Mouse (Mus musculus) midbrain, embryonic 10.5 days (tissue): ENCODE measurements around the gene Sstr2. TPM values are rescaled to one million over a fixed set of nuclear protein-coding genes. Genes with fewer than 3 reads are reported as not detected.

Source experiments
- DNase-seq: peaks from one replicate; pipeline ENCODE4 v3.0.0-alpha.2; 2017; ENCODE audit warnings: low spot score
- H3K27ac ChIP-seq: fragments of 300-500 bp; sonication (generic); replicated peaks from 2 replicates; pipeline ENCODE4 v1.5.1; 2016; ENCODE audit warnings: mild to moderate bottlenecking
- H3K27me3 ChIP-seq: fragments of 300-500 bp; sonication (generic); 2 replicates; pipeline ENCODE4 v1.6.1; 2016; ENCODE audit warnings: low read depth, mild to moderate bottlenecking; ENCODE audit not compliant: poor library complexity, severe bottlenecking
- H3K36me3 ChIP-seq: fragments of 300-500 bp; sonication (generic); 2 replicates; pipeline ENCODE4 v1.6.1; 2016; ENCODE audit warnings: mild to moderate bottlenecking, moderate library complexity
- H3K4me1 ChIP-seq: fragments of 300-500 bp; sonication (generic); 2 replicates; pipeline ENCODE4 v1.6.1; 2016
- H3K4me3 ChIP-seq: fragments of 300-500 bp; sonication (generic); 2 replicates; pipeline ENCODE4 v1.5.1; 2016; ENCODE audit warnings: mild to moderate bottlenecking, moderate library complexity
- H3K9me3 ChIP-seq: fragments of 300-500 bp; sonication (generic); replicated peaks from 2 replicates; pipeline ENCODE4 v1.6.1; 2016; ENCODE audit warnings: mild to moderate bottlenecking
- WGBS: fragments of 180-500 bp; shearing (Covaris S2); methylation state at CpG from one replicate; pipeline ENCODE4 v1.1.7; 2016; 5-methylcytosine and 5-hydroxymethylcytosine counted together
- polyA plus RNA-seq: library from polyadenylated mRNA; unstranded; fragments of >200 nt; fragmentation: Nextera tagmentation; extraction: Ambion mirVana; gene quantifications from 2 replicates; pipeline ENCODE4 v1.2.1, GENCODE M21; 2016

Gene Sstr2
- 5.3 and 8.7 TPM in 2 replicates for polyA plus RNA-seq

- H3K9me3 ChIP-seq = no peaks in the 10 kb centered on the region
- under 1% methylated on average over 54 of the region's 54 CpGs for WGBS
Observed at GRCm38 (mm10) chr11:113618672-113619419, at the start of gene Sstr2. Sstr2 (plus strand) TSS chr11:113619342.

DNA sequence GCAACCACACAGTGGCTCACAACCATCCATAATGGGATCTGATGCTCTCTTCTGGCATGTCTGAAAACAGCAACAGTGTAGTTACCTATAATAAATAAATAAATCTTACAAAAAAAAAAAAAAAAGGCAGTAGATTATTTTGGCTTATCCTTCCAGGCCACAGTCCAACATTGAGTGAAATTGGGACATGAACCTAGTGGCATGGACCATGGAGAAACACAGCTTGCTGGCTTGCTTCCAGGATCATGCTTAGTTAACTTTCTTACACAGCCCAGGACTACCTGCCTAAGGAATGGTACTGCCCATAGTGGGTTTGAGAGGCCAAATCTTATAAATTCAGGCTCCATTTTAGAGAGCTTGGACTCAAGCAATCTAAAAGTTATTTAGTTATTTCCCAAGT lies 47.5 kb upstream of the Sstr2 start:
- H3K9me3 ChIP-seq = no peaks in the 10 kb centered on the region
- no peak overlapping the region for H3K27ac ChIP-seq
- no peaks in the 10 kb centered on the region for H3K36me3 ChIP-seq
- no peak overlapping the region for H3K4me3 ChIP-seq
- no peak for DNase-seq
- H3K27me3 ChIP-seq = no peaks in the 10 kb centered on the region
- peaks cover 5% of the 10 kb centered on the region; the same call in 1 of the 2 replicates for H3K4me1 ChIP-seq

More at GRCm38 (mm10) chr11:113618672-113619419, at the start of gene Sstr2:
- Histone ChIP-seq H3K27ac (peak within 1 kb of the TSS; percentile 55), H3K4me3 (peak within 1 kb of the TSS; percentile 63), H3K36me3 (no peaks in the 10 kb centered on the region), H3K4me1 (peaks cover 50% of the 10 kb centered on the region), H3K27me3 (peaks cover 78% of the 10 kb centered on the region)
- DNase-seq = peak; percentile 73

GRCm38 (mm10) chr11:113572641-113573040 lies 46.5 kb upstream of the Sstr2 start:
- no peak overlapping the region for H3K4me3 ChIP-seq
- H3K27ac ChIP-seq = no peak overlapping the region
- DNase-seq = no peak
- peaks cover 5% of the 10 kb centered on the region; the same call in 1 of the 2 replicates for H3K4me1 ChIP-seq
- WGBS = 81% methylated on average over 6 of the region's 6 CpGs
- H3K9me3 ChIP-seq = no peaks in the 10 kb centered on the region
- no peaks in the 10 kb centered on the region for H3K36me3 ChIP-seq
- H3K27me3 ChIP-seq = no peaks in the 10 kb centered on the region

DNA sequence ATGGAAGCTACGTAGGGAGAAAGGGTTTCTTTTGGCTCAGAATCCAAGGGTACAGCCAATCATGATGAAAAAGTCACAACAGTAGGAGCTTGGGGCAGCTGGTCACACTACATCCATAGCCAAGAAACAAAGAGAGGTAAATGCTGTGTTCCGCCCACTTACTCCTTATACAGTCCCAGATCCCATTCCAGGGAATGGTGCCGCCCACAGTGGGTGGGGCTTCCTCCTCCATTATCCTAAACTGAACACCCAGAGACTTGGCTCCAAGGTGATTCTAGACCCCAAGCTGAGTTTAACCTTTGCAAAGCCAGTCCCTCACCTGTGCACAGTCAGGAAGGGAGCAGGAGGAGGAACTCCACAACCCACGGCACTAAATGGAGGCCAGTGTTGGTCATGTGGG lies 41.9 kb upstream of the Sstr2 start:
- Histone ChIP-seq H3K4me3 (no peak overlapping the region), H3K27me3 (no peaks in the 10 kb centered on the region), H3K36me3 (no peaks in the 10 kb centered on the region), H3K4me1 (peaks cover 5% of the 10 kb centered on the region; the same call in 1 of the 2 replicates), H3K9me3 (no peaks in the 10 kb centered on the region), H3K27ac (no peak overlapping the region)
- WGBS = 87% methylated on average over 4 of the region's 4 CpGs
- DNase-seq = no peak

DNA sequence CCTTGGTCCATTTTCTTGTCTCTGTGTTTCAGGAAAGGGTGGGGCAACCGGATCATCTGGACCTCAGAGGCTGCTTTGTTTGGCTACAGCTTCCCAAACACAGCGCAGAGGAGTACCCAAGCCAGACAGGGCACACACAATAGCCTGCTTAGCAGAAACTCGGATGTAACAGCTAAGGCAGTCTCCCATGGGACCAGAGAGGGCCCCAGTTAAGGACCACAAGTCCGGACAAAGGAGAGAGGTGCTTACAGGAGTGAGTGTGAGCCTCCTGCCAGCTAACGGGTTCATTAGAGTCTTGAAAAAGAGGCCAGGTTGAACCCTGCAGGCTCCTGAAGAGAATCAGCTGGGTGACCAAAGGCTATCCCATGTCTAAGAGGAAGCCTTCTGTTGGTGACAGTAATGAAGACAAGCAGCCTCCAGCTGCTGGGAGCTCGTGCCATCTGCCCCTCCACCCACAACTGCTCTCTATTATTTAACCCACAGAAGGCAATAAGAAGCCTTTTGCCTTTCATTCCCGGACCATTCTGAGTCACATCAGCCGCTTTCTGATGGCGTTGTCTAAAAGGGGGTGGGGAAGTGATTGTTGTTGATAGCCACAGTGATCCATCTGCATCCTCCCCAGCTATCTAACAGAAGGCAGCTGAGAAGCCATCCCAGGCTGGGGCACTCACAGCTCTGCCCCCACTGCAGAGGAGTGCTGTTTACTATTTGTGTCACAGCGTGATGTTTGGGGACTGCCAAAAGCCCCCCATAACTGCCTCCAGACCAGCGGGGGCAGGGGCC lies 35.1 kb upstream of the Sstr2 start:
- H3K36me3 ChIP-seq = no peaks in the 10 kb centered on the region
- DNase-seq = no peak
- H3K27ac ChIP-seq = peak overlapping the region; percentile 70
- H3K27me3 ChIP-seq = no peaks in the 10 kb centered on the region
- no peaks in the 10 kb centered on the region for H3K9me3 ChIP-seq
- H3K4me1 ChIP-seq = peaks cover 35% of the 10 kb centered on the region
- 60% methylated on average over 11 of the region's 11 CpGs for WGBS
- H3K4me3 ChIP-seq = no peak overlapping the region

- Histone ChIP-seq H3K27ac (peak overlapping the region; percentile 69), H3K4me1 (peaks cover 38% of the 10 kb centered on the region), H3K27me3 (no peaks in the 10 kb centered on the region), H3K36me3 (no peaks in the 10 kb centered on the region), H3K9me3 (no peaks in the 10 kb centered on the region), H3K4me3 (no peak overlapping the region)
- no peak for DNase-seq
- 41% methylated on average over 6 of the region's 6 CpGs for WGBS
Observed at GRCm38 (mm10) chr11:113586423-113586822, 32.7 kb upstream of the Sstr2 start.

DNA sequence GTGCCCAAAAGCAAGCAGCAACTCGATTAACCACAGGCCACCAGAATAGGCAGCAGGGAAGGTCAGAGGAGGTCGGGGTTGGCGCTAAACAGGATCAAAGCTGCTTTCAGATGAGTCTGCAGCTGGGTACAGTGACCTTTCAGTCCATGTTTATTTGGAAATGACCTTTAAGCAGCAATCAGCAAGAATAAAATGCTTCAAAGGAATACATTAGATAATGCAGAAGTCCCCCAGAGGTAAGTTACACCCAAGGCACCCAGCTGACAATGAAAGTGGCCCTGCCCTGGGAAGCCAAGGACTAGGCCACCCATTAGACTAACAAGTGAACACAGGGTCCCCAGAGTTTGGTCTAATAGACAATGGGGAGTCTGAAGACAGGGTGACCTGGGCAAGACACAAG lies 30.2 kb upstream of the Sstr2 start:
- Histone ChIP-seq H3K36me3 (no peaks in the 10 kb centered on the region), H3K4me1 (peaks cover 27% of the 10 kb centered on the region), H3K27me3 (no peaks in the 10 kb centered on the region), H3K9me3 (no peaks in the 10 kb centered on the region), H3K4me3 (no peak overlapping the region), H3K27ac (peak overlapping the region; percentile 5; the same call in 1 of the 2 replicates)
- WGBS = 72% methylated on average over 3 of the region's 3 CpGs
- DNase-seq = no peak

- no peak for DNase-seq
- no peak overlapping the region for H3K27ac ChIP-seq
- WGBS = 89% methylated on average over 5 of the region's 5 CpGs
Observed at GRCm38 (mm10) chr11:113595144-113595543, 24.0 kb upstream of the Sstr2 start.

GRCm38 (mm10) chr11:113597632-113598031 lies 21.5 kb upstream of the Sstr2 start:
- no peak for DNase-seq
- no peaks in the 10 kb centered on the region for H3K9me3 ChIP-seq
- 90% methylated on average over 3 of the region's 3 CpGs for WGBS

More at GRCm38 (mm10) chr11:113595144-113595543, 24.0 kb upstream of the Sstr2 start:
- H3K4me1 ChIP-seq = peaks cover 4% of the 10 kb centered on the region; the same call in 1 of the 2 replicates
- H3K9me3 ChIP-seq = no peaks in the 10 kb centered on the region
- no peaks in the 10 kb centered on the region for H3K27me3 ChIP-seq
- H3K4me3 ChIP-seq = no peak overlapping the region
- H3K36me3 ChIP-seq = no peaks in the 10 kb centered on the region

GRCm38 (mm10) chr11:113600526-113601245 lies 18.5 kb upstream of the Sstr2 start:
- H3K4me3 ChIP-seq = no peak overlapping the region
- WGBS = 85% methylated on average over 18 of the region's 18 CpGs
- H3K27me3 ChIP-seq = no peaks in the 10 kb centered on the region
- 0 out of 2 replicates have a peak, but pooled peaks cover 7% of the 10 kb centered on the region for H3K9me3 ChIP-seq
- H3K4me1 ChIP-seq = peaks cover 27% of the 10 kb centered on the region
- H3K36me3 ChIP-seq = no peaks in the 10 kb centered on the region
- DNase-seq = no peak
- peak overlapping the region; percentile 78; the same call in 1 of the 2 replicates for H3K27ac ChIP-seq

More at GRCm38 (mm10) chr11:113597632-113598031, 21.5 kb upstream of the Sstr2 start:
- no peak overlapping the region for H3K27ac ChIP-seq
- no peaks in the 10 kb centered on the region for H3K36me3 ChIP-seq
- H3K4me3 ChIP-seq = no peak overlapping the region
- peaks cover 26% of the 10 kb centered on the region for H3K4me1 ChIP-seq
- no peaks in the 10 kb centered on the region for H3K27me3 ChIP-seq

DNA sequence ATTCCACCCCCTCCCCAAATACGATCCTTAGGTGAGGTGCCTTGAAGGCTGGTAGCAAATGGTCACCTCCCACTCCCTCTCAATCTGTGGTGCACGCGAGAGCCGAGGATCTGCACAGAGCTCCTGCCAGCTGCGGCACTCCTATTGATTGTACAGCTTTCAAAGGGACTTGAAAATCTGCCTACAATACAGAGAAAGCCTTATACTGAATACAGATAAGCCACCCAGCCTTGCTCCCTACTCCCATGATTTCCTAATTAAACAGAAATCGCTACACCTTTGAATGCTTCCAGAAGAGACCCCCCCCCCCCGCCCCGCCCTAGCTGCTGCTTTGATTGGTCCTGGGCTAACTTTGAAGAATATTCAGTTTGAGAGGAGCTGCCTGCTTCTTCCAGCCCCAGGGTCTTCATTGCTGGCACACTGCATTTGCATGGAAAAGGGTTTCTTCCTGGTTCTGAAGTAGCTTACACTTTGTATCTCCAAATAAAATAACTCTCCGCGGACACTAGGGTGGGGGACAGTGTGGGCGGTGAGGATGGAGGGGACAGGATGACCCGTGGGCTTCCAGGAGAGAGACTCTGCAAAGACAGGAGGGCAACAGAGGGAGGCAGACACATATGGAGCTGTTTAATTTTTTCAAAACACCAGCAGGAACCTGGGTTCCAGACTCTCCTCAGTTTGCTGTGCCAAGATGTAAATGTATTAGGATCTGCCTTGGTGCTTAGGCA lies 17.4 kb upstream of the Sstr2 start:
- Histone ChIP-seq H3K27ac (peak overlapping the region; percentile 78), H3K4me1 (peaks cover 27% of the 10 kb centered on the region), H3K9me3 (peaks cover 14% of the 10 kb centered on the region; the same call in 1 of the 2 replicates), H3K36me3 (no peaks in the 10 kb centered on the region), H3K27me3 (no peaks in the 10 kb centered on the region), H3K4me3 (no peak overlapping the region)
- peak; percentile 28 for DNase-seq
- 62% methylated on average over 12 of the region's 12 CpGs for WGBS

- 94% methylated on average over 12 of the region's 12 CpGs for WGBS
- H3K4me3 ChIP-seq = no peak overlapping the region
- no peak for DNase-seq
- H3K36me3 ChIP-seq = no peaks in the 10 kb centered on the region
- H3K9me3 ChIP-seq = peaks cover 14% of the 10 kb centered on the region; the same call in 1 of the 2 replicates
- H3K27me3 ChIP-seq = no peaks in the 10 kb centered on the region
- H3K4me1 ChIP-seq = peaks cover 14% of the 10 kb centered on the region
- H3K27ac ChIP-seq = no peak overlapping the region
Observed at GRCm38 (mm10) chr11:113607556-113607955, 11.6 kb upstream of the Sstr2 start.
